Mouse (Mus musculus) lung, postnatal 0 days (tissue): ENCODE measurements around the gene Cldn8. TPM values are rescaled to one million over a fixed set of nuclear protein-coding genes. Genes with fewer than 3 reads are reported as not detected.

ENCODE experiments used
- ATAC-seq: fragments of 200-750 bp; cut with Nextera tagmentation; 2 replicates; pipeline ENCODE4 v1.8.0; 2017; ENCODE audit warnings: moderate library complexity
- DNase-seq: peaks from one replicate; pipeline ENCODE4 v3.0.0-alpha.2; 2016; ENCODE audit warnings: low spot score
- H3K27ac ChIP-seq: fragments of 300-500 bp; sonication (generic); 2 replicates; pipeline ENCODE4 v1.5.1; 2014; ENCODE audit warnings: antibody characterized with exemption, mild to moderate bottlenecking, low read length, mixed read lengths
- H3K27me3 ChIP-seq: fragments of 300-500 bp; sonication (generic); replicated peaks from 2 replicates; pipeline ENCODE4 v1.6.1; 2014; ENCODE audit warnings: low read length, mixed read lengths; ENCODE audit not compliant: insufficient read depth
- H3K36me3 ChIP-seq: fragments of 300-500 bp; sonication (generic); 2 replicates; pipeline ENCODE4 v1.6.1; 2014; ENCODE audit warnings: low read length, mixed read lengths; ENCODE audit not compliant: insufficient read depth
- H3K4me1 ChIP-seq: fragments of 300-500 bp; sonication (generic); 2 replicates; pipeline ENCODE4 v1.6.1; 2014; ENCODE audit warnings: antibody characterized with exemption, low read depth, low read length, mixed read lengths; ENCODE audit not compliant: insufficient read depth
- H3K4me2 ChIP-seq: fragments of 300-500 bp; sonication (generic); replicated peaks from 2 replicates; pipeline ENCODE4 v1.6.1; 2014; ENCODE audit warnings: low read depth, mild to moderate bottlenecking, low read length, moderate library complexity, mixed read lengths
- H3K4me3 ChIP-seq: fragments of 300-500 bp; sonication (generic); 2 replicates; pipeline ENCODE4 v1.5.1; 2014; ENCODE audit warnings: low read depth, low read length
- H3K9ac ChIP-seq: fragments of 300-500 bp; sonication (generic); replicated peaks from 2 replicates; pipeline ENCODE4 v1.6.1; 2014; ENCODE audit warnings: low read depth, mild to moderate bottlenecking
- H3K9me3 ChIP-seq: fragments of 300-500 bp; sonication (generic); 2 replicates; pipeline ENCODE4 v1.6.1; 2016; ENCODE audit warnings: low read length, mixed read lengths
- CTCF ChIP-seq: IDR thresholded peaks from 2 replicates; pipeline ENCODE4 v1.5.1; 2016; ENCODE audit warnings: antibody characterized with exemption, mild to moderate bottlenecking
- EP300 ChIP-seq: IDR thresholded peaks from 2 replicates; pipeline ENCODE4 v1.6.1; 2016; ENCODE audit warnings: antibody characterized with exemption, mild to moderate bottlenecking, control low read depth
- WGBS: fragments of 180-500 bp; shearing (Covaris S2); extraction: QIAGEN DNeasy Blood & Tissue Kit; methylation state at CpG from one replicate; pipeline ENCODE4 v1.1.7; 2014; 5-methylcytosine and 5-hydroxymethylcytosine counted together
- polyA plus RNA-seq: library from polyadenylated mRNA; unstranded; fragments of >200 nt; fragmentation: Nextera tagmentation; extraction: Ambion mirVana; gene quantifications from 2 replicates; pipeline ENCODE4 v1.2.1, GENCODE M21; 2015

The Cldn8 gene
- polyA plus RNA-seq, result 2.1 and 2.3 TPM in 2 replicates

- Histone ChIP-seq H3K9me3 (no peaks in the 10 kb centered on the region), H3K4me1 (no peaks in the 10 kb centered on the region), H3K4me3 (no peak within 1 kb of the TSS), H3K9ac (no peak within 1 kb of the TSS), H3K27me3 (no peaks in the 10 kb centered on the region), H3K27ac (no peak within 1 kb of the TSS), H3K4me2 (no peak within 1 kb of the TSS), H3K36me3 (no peaks in the 10 kb centered on the region)
- DNase-seq, result peak; percentile 43
- TF ChIP-seq EP300, result no peak
- ATAC-seq, result peak; percentile 74
- WGBS, result 55% methylated on average over 6 of the region's 6 CpGs
Measured at GRCm38 (mm10) chr16:88563045-88563913, at the start of gene Cldn8. Gene Cldn8 (minus strand): TSS chr16:88563183.

- 0 out of 2 replicates have a peak, but pooled peaks cover 11% of the 10 kb centered on the region for H3K27me3 ChIP-seq
- no peaks in the 10 kb centered on the region for H3K36me3 ChIP-seq
- H3K27ac ChIP-seq, result no peak overlapping the region
- TF ChIP-seq CTCF (no peak), EP300 (no peak)
- DNase-seq (no peak), ATAC-seq (no peak)
- 73% methylated on average over 4 of the region's 4 CpGs for WGBS
- H3K4me3 ChIP-seq, result no peak overlapping the region
- H3K4me1 ChIP-seq, result no peaks in the 10 kb centered on the region
- no peak overlapping the region for H3K4me2 ChIP-seq
- H3K9ac ChIP-seq, result no peak overlapping the region
- H3K9me3 ChIP-seq, result no peaks in the 10 kb centered on the region
Measured at GRCm38 (mm10) chr16:88612712-88613111, 49.7 kb upstream of the Cldn8 start.

- no peak within 1 kb of the TSS for H3K27ac ChIP-seq
- no peak for DNase-seq
- no peak for ATAC-seq
- H3K9me3 ChIP-seq, result no peaks in the 10 kb centered on the region
- H3K27me3 ChIP-seq, result 0 out of 2 replicates have a peak, but pooled peaks cover 8% of the 10 kb centered on the region
- no peak within 1 kb of the TSS for H3K4me2 ChIP-seq
- no peak within 1 kb of the TSS for H3K4me3 ChIP-seq
- no peak within 1 kb of the TSS for H3K9ac ChIP-seq
- H3K36me3 ChIP-seq, result no peaks in the 10 kb centered on the region
- 84% methylated on average over 8 of the region's 8 CpGs for WGBS
- no peaks in the 10 kb centered on the region for H3K4me1 ChIP-seq
- no peak for TF ChIP-seq CTCF
- TF ChIP-seq EP300, result no peak
Measured at GRCm38 (mm10) chr16:88611922-88612321, 48.9 kb upstream of the Cldn8 start, which contains the start of gene Krtap24-1. Gene Krtap24-1 (minus strand): TSS chr16:88612279.

- Histone ChIP-seq H3K9me3 (no peaks in the 10 kb centered on the region), H3K27me3 (peaks cover 3% of the 10 kb centered on the region; the same call in 1 of the 2 replicates), H3K4me2 (no peak overlapping the region), H3K4me1 (no peaks in the 10 kb centered on the region), H3K27ac (no peak overlapping the region), H3K9ac (no peak overlapping the region), H3K36me3 (no peaks in the 10 kb centered on the region), H3K4me3 (no peak overlapping the region)
- WGBS, result 63% methylated on average over 6 of the region's 6 CpGs
- no peak for ATAC-seq
- peak; percentile 28 for DNase-seq
- TF ChIP-seq EP300, result peak; percentile 17; the same call in 1 of the 2 replicates
- TF ChIP-seq CTCF, result no peak
Measured at GRCm38 (mm10) chr16:88604570-88604969, 41.6 kb upstream of the Cldn8 start.

GRCm38 (mm10) chr16:88602464-88602863, 39.5 kb upstream of the Cldn8 start:
- Histone ChIP-seq H3K4me2 (no peak overlapping the region), H3K4me1 (no peaks in the 10 kb centered on the region), H3K27me3 (no peaks in the 10 kb centered on the region; the same call in 1 of the 2 replicates), H3K9ac (no peak overlapping the region), H3K9me3 (no peaks in the 10 kb centered on the region), H3K36me3 (no peaks in the 10 kb centered on the region), H3K4me3 (no peak overlapping the region), H3K27ac (no peak overlapping the region)
- ATAC-seq, result no peak
- DNase-seq, result no peak
- TF ChIP-seq CTCF, result no peak
- TF ChIP-seq EP300, result no peak
- WGBS, result 44% methylated on average over 1 of the region's 1 CpGs

GRCm38 (mm10) chr16:88600303-88600702, 37.3 kb upstream of the Cldn8 start:
- H3K4me1 ChIP-seq, result no peaks in the 10 kb centered on the region
- no peak overlapping the region for H3K9ac ChIP-seq
- WGBS, result 46% methylated on average over 8 of the region's 8 CpGs
- H3K36me3 ChIP-seq, result no peaks in the 10 kb centered on the region
- no peak for DNase-seq
- TF ChIP-seq EP300 (no peak), CTCF (no peak)
- ATAC-seq, result no peak
- H3K9me3 ChIP-seq, result no peaks in the 10 kb centered on the region
- H3K4me3 ChIP-seq, result no peak overlapping the region
- no peak overlapping the region for H3K27ac ChIP-seq
- H3K27me3 ChIP-seq, result no peaks in the 10 kb centered on the region; the same call in 1 of the 2 replicates
- H3K4me2 ChIP-seq, result no peak overlapping the region
